Mouse (Mus musculus): ENCODE measurements at regions not wholly inside any gene's neighbourhood (a gene's known extent, or its start where the extent isn't known, plus 50 kb on each side); places are given as distances from the start of the nearest gene placed in this dataset.
"Not testable (repeated sequence)": the region's sequence is repeated elsewhere in the genome, so short reads cannot be mapped to it uniquely, and the experiment has no call there.

DNA sequence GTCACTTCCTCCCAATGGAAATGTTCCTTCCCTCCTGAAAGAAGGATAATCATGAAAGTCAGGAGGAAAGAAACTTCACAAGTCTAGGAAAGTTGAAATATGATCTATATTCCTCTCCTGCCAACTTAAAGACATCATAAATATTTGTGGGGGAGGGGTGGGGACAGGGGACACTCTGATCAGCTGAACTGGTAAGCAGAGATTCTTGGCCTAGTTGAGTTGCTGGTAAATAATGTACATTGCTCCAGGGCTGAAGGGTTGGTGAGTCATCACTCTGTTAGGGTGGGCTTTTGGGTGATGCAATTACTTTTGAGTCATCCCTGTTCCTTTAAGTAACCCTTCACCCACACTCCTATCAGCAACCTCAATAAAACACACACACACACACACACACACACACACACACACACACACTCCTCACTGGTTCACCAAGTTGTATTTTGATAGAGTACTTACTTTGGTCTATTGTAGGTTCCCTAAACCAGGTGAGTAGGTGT, 56.0 kb downstream of the Ccdc71l start:
- intact Hi-C loops (cut with DNase I), result no loop called here
- Histone ChIP-seq H3K27ac (no peak overlapping the region), H3K4me3 (no peak overlapping the region)
- no peak for DNase-seq (ENCODE audit: extremely low spot score in 1 of 2, low spot score in 2 of 2)
- no peak for TF ChIP-seq CTCF (IDR thresholded peaks at IDR 0.05)

DNA sequence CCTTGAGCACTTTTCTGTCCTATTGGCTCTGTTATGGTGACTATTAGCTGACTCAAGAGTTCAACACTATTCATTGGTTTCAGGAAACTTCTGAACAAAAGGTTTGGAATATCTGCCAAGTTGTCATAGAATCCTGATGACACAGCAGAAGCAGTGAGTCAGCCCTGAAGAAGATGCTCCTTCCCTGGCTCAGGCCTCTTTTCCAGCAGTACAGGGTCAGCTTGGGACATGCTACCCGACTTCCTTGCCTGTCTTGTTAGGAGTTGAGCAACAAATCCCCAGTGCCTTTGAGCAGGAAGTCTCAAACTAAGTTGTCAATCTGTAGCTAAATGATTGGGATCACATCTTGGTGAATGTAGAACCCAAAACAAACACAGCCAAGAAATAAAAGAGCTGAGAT, 56.6 kb downstream of the Ccdc71l start:
- intact Hi-C loops (cut with DNase I), result no loop called here
- no peak for DNase-seq (ENCODE audit: extremely low spot score in 1 of 2, low spot score in 2 of 2)
- H3K4me3 ChIP-seq, result no peak overlapping the region
- no peak for TF ChIP-seq CTCF (IDR thresholded peaks at IDR 0.05)
- H3K27ac ChIP-seq, result no peak overlapping the region

DNA sequence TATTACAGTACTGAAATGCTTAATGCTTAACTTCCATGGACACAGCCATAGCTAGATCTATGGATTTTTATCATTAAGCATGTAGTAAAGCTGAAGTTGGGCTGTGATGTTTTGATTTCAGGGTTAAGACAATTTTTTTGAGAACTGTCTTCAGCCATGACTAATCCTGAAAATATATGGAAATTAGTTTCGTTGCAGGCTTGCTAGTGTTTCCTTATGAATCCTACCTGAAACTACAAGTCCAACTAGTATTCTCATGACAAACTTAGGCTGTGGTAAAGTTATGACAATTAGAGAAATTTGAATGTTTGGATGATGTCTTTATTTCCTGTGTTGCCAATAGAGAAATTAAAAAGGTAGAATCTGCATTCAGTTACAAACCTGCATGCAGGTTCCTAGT, 59.7 kb downstream of the Ccdc71l start:
- DNase-seq (ENCODE audit: extremely low spot score in 1 of 2, low spot score in 2 of 2), result no peak
- intact Hi-C loops (cut with DNase I), result no loop called here
- no peak overlapping the region for H3K27ac ChIP-seq
- H3K4me3 ChIP-seq, result no peak overlapping the region
- no peak for TF ChIP-seq CTCF (IDR thresholded peaks at IDR 0.05)

DNA sequence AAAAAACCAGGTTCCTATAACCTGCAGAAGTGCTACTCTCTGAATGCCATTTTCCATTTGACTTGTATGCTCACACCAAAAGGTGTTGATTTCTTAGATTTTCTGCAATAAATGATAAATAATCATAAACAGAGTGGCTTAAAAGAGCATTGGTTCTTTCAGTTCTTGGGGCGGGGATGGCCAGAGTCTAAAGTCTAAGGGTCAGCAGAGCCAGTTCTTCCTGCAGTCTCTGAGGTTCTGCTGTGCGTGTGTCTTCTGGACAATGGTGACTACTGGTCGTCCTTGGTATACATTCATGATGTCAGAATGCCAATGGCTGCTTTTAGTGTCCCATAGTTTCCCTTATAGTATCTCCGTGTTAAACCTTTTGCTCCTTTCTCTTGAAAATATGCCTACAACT, 66.3 kb downstream of the Ccdc71l start:
- DNase-seq (ENCODE audit: extremely low spot score in 1 of 2, low spot score in 2 of 2), result no peak
- Histone ChIP-seq H3K27ac (no peak overlapping the region), H3K4me3 (no peak overlapping the region)
- intact Hi-C loops (cut with DNase I), result no loop called here
- no peak for TF ChIP-seq CTCF (IDR thresholded peaks at IDR 0.05)

DNA sequence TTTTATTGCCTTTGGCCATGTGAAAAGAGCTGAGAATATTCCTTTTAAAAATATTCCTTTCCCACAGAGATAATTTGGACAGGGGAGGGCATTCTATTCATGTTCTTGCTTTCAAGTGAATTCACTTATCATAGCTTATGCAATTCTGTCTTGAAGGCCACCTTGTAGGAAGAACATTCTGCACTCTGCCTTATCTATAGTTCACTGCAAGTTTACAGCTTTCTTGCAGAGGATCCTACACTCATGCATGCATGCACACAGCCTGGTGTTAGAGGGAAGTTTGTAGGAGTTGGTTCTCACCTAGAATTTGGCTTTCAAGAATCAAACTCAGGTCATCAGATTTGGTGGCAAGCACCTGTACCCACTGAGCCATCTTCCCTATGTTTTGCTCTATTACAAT, 67.4 kb downstream of the Ccdc71l start:
- intact Hi-C loops (cut with DNase I), result no loop called here
- Histone ChIP-seq H3K27ac (no peak overlapping the region), H3K4me3 (no peak overlapping the region)
- DNase-seq (ENCODE audit: extremely low spot score in 1 of 2, low spot score in 2 of 2), result no peak
- TF ChIP-seq CTCF (IDR thresholded peaks at IDR 0.05), result no peak

DNA sequence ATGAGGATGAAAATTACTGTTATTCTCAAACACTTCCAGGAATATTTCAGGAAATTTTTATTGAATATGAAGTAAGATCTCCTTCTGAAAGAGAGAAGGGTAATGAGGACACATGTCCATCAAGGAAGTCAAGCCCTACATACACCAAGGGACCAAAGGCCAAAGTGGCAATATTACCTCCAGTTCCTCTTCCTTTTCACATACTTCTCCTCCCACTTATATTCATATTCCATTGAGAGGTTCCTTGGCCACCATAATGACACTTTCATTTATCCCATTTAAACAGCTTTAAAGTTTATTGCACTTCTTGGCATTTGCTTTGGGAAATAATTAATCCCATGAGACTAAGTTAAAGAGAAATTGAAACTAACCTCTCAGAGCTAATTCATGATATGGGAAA, 70.9 kb downstream of the Ccdc71l start:
- H3K27ac ChIP-seq, result no peak overlapping the region
- H3K4me3 ChIP-seq, result no peak overlapping the region
- intact Hi-C loops (cut with DNase I), result no loop called here
- no peak for TF ChIP-seq CTCF (IDR thresholded peaks at IDR 0.05)
- DNase-seq (ENCODE audit: extremely low spot score in 1 of 2, low spot score in 2 of 2), result no peak

DNA sequence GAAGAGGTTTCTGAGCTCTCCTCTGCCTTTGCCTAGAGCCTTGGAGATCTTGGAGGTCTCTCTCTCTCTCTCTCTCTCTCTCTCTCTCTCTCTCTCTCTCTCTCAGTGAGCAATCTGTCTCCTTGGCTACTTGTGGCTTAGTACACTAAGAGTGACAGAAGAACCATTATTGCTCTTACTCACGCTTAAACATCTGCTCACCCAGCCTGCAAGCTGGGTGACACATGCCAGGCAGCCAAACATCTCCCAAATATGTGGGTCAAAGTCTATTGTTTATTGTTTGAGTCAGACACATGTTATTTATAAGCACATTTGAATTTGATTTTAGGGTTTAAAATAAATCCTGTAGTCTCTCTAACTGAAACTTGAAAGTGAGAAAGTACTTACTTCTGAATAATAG, 72.7 kb downstream of the Ccdc71l start:
- intact Hi-C loops (cut with DNase I), result no loop called here
- TF ChIP-seq CTCF (IDR thresholded peaks at IDR 0.05), result no peak
- Histone ChIP-seq H3K4me3 (no peak overlapping the region), H3K27ac (no peak overlapping the region)
- no peak for DNase-seq (ENCODE audit: extremely low spot score in 1 of 2, low spot score in 2 of 2)

DNA sequence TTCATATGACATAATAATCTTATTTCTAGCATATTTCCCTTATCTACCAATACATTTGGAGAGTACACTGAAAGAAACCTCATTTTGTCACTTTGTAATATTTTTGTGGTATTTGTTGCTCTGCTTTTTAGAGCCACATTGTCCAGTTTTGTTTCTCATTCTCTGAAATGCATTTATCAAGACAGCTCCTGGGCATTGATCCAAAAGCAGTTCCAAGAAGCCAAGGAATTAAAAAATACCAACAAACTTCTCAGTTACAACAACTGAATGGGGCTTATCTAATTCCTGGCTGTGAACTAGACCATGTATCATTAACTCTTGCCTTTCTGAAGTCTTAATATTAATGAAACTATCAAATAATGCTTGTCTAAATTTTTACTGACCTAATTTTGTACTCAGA, 76.3 kb downstream of the Ccdc71l start:
- TF ChIP-seq CTCF (IDR thresholded peaks at IDR 0.05), result no peak
- H3K27ac ChIP-seq, result no peak overlapping the region
- intact Hi-C loops (cut with DNase I), result no loop called here
- no peak overlapping the region for H3K4me3 ChIP-seq
- no peak for DNase-seq (ENCODE audit: extremely low spot score in 1 of 2, low spot score in 2 of 2)

DNA sequence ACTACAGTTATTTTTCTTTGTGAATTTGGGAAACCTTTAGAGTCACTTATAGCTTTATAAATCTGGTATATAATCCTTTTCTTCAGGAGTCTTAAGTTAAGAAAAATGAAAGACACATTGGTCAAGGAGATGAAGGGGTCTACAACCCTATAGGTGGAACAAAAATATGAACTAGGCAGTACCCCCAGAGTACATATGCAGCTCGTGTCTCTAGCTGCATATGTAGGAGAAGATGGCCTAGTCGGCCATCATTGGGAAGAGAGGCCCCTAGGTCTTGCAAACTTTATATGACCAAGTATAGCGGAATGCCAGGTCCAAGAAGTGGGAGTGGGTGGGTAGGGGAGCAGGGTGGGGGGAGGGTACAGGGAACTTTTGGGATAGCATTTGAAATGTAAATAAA, 76.7 kb downstream of the Ccdc71l start:
- DNase-seq (ENCODE audit: extremely low spot score in 1 of 2, low spot score in 2 of 2); H3K4me3 ChIP-seq; intact Hi-C loops (cut with DNase I); H3K27ac ChIP-seq: not testable (repeated sequence)

DNA sequence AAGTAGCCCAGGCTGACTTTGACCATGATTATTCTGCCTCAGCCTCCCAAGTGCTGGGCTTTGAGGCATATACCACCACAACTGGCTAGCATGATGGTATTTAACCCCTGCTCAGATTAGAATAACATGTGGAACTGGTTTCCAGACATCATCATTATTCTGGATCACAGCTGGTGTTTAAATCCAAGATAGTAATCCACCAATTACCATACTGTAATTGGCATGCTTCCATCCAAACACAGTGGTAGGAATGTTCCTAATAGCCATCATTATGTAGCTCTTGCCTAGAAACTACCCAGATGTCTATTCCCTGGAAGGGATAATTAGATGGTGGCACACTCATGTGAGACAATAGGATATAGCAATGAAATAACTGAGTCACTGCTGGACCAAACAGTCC, 77.4 kb downstream of the Ccdc71l start:
- intact Hi-C loops (cut with DNase I), result no loop called here
- Histone ChIP-seq H3K4me3 (no peak overlapping the region), H3K27ac (no peak overlapping the region)
- TF ChIP-seq CTCF (IDR thresholded peaks at IDR 0.05), result no peak
- DNase-seq (ENCODE audit: extremely low spot score in 1 of 2, low spot score in 2 of 2), result no peak

DNA sequence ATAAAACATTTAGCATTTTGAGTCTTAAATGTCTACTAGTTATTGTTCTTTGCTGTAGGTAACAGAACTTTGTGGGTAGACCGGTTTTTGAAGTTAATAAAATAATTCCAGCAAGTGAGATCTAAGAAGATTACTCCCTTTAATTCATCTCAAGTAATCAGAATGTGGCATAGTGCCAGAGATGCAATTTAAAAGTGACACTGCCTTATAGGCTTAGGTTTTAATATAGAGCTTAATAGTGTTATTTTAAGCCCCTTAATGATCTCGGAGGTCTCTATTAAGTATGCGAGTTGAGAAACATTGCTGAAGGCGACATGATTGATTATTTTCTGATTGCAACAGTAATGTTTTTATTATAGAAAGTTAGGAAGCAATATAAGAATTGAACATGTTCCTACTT, 78.3 kb downstream of the Ccdc71l start:
- intact Hi-C loops (cut with DNase I), result no loop called here
- Histone ChIP-seq H3K27ac (no peak overlapping the region), H3K4me3 (no peak overlapping the region)
- no peak for DNase-seq (ENCODE audit: extremely low spot score in 1 of 2, low spot score in 2 of 2)
- no peak for TF ChIP-seq CTCF (IDR thresholded peaks at IDR 0.05)

DNA sequence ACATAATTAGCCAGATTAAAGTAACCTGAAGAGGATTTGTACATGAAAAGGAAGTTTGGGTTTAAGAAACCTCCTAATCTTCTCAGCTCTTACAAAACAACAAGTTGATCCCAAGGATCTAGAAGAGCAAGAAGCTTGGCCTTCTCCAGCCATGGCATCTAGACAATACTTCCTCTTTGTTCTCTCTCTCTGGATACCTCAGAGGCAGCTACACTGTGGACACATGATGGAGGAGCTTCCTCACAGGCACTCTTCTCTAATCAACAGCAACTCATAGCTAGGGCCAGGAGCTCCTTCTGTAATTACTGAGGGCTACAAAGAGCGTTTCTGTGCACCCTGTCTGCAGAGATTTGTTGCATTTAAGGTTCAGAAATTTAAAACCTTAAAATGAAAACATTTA, 79.9 kb downstream of the Ccdc71l start:
- no peak for TF ChIP-seq CTCF (IDR thresholded peaks at IDR 0.05)
- DNase-seq (ENCODE audit: extremely low spot score in 1 of 2, low spot score in 2 of 2), result no peak
- intact Hi-C loops (cut with DNase I), result no loop called here
- Histone ChIP-seq H3K4me3 (no peak overlapping the region), H3K27ac (no peak overlapping the region)

DNA sequence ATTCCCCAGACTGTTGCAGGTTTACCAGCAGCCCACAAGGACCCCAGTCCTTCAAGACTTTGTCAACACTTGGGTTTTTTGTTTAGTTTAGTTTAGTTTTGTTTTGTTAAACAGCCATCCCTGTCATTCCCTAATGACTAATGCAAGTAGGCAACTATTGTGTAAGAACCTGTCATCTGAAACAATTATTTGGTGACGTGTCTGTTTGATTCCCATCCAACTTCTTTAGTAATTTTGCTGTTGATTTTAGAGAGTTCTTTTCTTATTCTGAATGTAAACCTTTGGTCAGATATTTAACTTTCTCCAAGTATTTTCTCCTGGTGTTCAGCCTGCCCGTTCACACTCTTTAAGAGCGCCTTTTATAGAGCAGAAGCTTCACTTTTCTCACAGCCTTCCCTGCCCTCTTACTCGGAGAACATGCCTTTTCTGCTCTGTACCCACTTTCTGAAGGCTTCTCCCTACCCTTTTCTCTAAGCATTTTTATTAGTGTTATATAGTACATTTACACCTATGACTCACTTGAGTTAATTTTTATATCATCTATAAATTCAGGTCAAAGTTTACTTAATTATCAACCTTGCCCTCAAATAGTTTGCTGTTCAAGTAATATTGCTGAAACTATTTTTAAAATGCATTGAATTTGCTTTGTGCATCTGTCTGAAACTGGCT, 82.0 kb downstream of the Ccdc71l start:
- TF ChIP-seq CTCF (IDR thresholded peaks at IDR 0.05), result no peak
- no peak for DNase-seq (ENCODE audit: extremely low spot score in 1 of 2, low spot score in 2 of 2)
- intact Hi-C loops (cut with DNase I), result no loop called here
- no peak overlapping the region for H3K4me3 ChIP-seq
- no peak overlapping the region for H3K27ac ChIP-seq

All from left cerebral cortex, adult 2 months (tissue).